Mouse (Mus musculus): Measurements from ENCODE around the gene Otop2. TPM values are rescaled to one million over a fixed set of nuclear protein-coding genes. Genes with fewer than 3 reads are reported as not detected.

Otop2 gene
- polyA plus RNA-seq, 1 experiment from 2014 or later: not detected

DNA sequence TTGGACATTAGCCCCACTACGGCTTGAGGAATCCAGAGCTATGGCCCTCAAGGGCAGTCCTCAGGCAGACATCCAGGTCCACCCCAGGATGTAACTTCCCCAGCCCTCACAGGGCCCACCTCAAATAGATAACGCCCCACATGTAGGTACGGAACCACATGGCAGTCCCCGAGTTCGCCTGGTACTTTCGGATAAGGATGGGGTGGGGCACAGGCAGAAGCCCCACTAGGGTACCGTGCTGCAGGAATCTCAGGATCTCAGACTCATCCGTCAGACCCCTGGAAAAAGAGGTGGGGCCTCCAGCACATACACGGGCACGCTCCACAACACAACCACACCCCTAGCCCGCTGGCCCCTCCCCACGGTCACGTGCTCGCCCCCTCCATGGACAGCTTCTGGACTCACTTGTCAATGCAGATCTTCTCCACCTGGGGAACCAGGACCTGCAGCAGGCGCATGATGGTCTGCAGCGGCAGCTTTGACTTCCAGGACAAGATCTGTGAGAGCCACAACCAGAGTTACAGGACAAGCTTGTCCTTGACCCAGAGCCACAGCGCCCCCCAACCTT lies 41.8 kb downstream of the Otop2 start:
- Histone ChIP-seq H3K4me2 (ENCODE audit: low read length) (no peak overlapping the region), H3K27ac (replicated peaks in 1 of 2; ENCODE audit: control insufficient read depth in 1 of 2, insufficient read depth in 1 of 2, low read depth in 2 of 2, low read length in 2 of 2) (no peak overlapping the region), H3K27me3 (ENCODE audit: control insufficient read depth, insufficient read depth, low read length) (peaks cover 40% of the 10 kb centered on the region), H3K9ac (ENCODE audit: low read length) (no peak overlapping the region), H3K9me3 (ENCODE audit: control insufficient read depth, low read length) (no peaks in the 10 kb centered on the region), H3K4me1 (ENCODE audit: control insufficient read depth in 2 of 2, insufficient read depth in 2 of 2, low read length in 2 of 2) (no peaks in the 10 kb centered on the region; a peak in 1 of 4 replicates), H3K4me3 (ENCODE audit: control insufficient read depth in 1 of 2, insufficient read depth in 1 of 2, low read depth in 1 of 2, low read length in 2 of 2) (no peak overlapping the region), H3K36me3 (ENCODE audit: control insufficient read depth, insufficient read depth, low read length) (no peaks in the 10 kb centered on the region)
- no peak for ATAC-seq (ENCODE audit: insufficient number of reproducible peaks, insufficient read depth, low FRiP score, low read depth)
- 44% methylated on average over 17 of the region's 17 CpGs for WGBS

- WGBS: 37% methylated on average over 4 of the region's 4 CpGs
- ATAC-seq (ENCODE audit: insufficient number of reproducible peaks, insufficient read depth, low FRiP score, low read depth): no peak
- no peak overlapping the region for H3K27ac ChIP-seq (replicated peaks in 1 of 2; ENCODE audit: control insufficient read depth in 1 of 2, insufficient read depth in 1 of 2, low read depth in 2 of 2, low read length in 2 of 2)
- H3K9ac ChIP-seq (ENCODE audit: low read length): no peak overlapping the region
- H3K36me3 ChIP-seq (ENCODE audit: control insufficient read depth, insufficient read depth, low read length): no peaks in the 10 kb centered on the region
- H3K27me3 ChIP-seq (ENCODE audit: control insufficient read depth, insufficient read depth, low read length): peaks cover 30% of the 10 kb centered on the region
- no peak overlapping the region for H3K4me2 ChIP-seq (ENCODE audit: low read length)
- no peaks in the 10 kb centered on the region; a peak in 1 of 4 replicates for H3K4me1 ChIP-seq (ENCODE audit: control insufficient read depth in 2 of 2, insufficient read depth in 2 of 2, low read length in 2 of 2)
- no peaks in the 10 kb centered on the region for H3K9me3 ChIP-seq (ENCODE audit: control insufficient read depth, low read length)
- no peak overlapping the region for H3K4me3 ChIP-seq (ENCODE audit: control insufficient read depth in 1 of 2, insufficient read depth in 1 of 2, low read depth in 1 of 2, low read length in 2 of 2)
Observed at GRCm38 (mm10) chr11:115349976-115350375, 43.0 kb downstream of the Otop2 start.

- H3K4me3 ChIP-seq (ENCODE audit: control insufficient read depth in 1 of 2, insufficient read depth in 1 of 2, low read depth in 1 of 2, low read length in 2 of 2): no peak overlapping the region
- H3K4me1 ChIP-seq (ENCODE audit: control insufficient read depth in 2 of 2, insufficient read depth in 2 of 2, low read length in 2 of 2): no peaks in the 10 kb centered on the region
- H3K27me3 ChIP-seq (ENCODE audit: control insufficient read depth, insufficient read depth, low read length): peaks cover 32% of the 10 kb centered on the region
- H3K9me3 ChIP-seq (ENCODE audit: control insufficient read depth, low read length): no peaks in the 10 kb centered on the region
- H3K9ac ChIP-seq (ENCODE audit: low read length): no peak overlapping the region
- no peaks in the 10 kb centered on the region for H3K36me3 ChIP-seq (ENCODE audit: control insufficient read depth, insufficient read depth, low read length)
- ATAC-seq (ENCODE audit: insufficient number of reproducible peaks, insufficient read depth, low FRiP score, low read depth): no peak
- H3K4me2 ChIP-seq (ENCODE audit: low read length): no peak overlapping the region
- WGBS: 84% methylated on average over 5 of the region's 5 CpGs
- H3K27ac ChIP-seq (replicated peaks in 1 of 2; ENCODE audit: control insufficient read depth in 1 of 2, insufficient read depth in 1 of 2, low read depth in 2 of 2, low read length in 2 of 2): no peak overlapping the region
Observed at GRCm38 (mm10) chr11:115353375-115353774, 46.4 kb downstream of the Otop2 start.

GRCm38 (mm10) chr11:115354183-115354582 lies 47.2 kb downstream of the Otop2 start:
- ATAC-seq (ENCODE audit: insufficient number of reproducible peaks, insufficient read depth, low FRiP score, low read depth): no peak

GRCm38 (mm10) chr11:115358468-115358867 lies 51.5 kb downstream of the Otop2 start:
- Histone ChIP-seq H3K4me3 (ENCODE audit: control insufficient read depth in 1 of 2, insufficient read depth in 1 of 2, low read depth in 1 of 2, low read length in 2 of 2) (no peak overlapping the region), H3K4me1 (ENCODE audit: control insufficient read depth in 2 of 2, insufficient read depth in 2 of 2, low read length in 2 of 2) (peaks cover 5 to 7% of the 10 kb centered on the region in 2 experiments; a peak in 3 of 4 replicates), H3K27ac (replicated peaks in 1 of 2; ENCODE audit: control insufficient read depth in 1 of 2, insufficient read depth in 1 of 2, low read depth in 2 of 2, low read length in 2 of 2) (no peak overlapping the region), H3K36me3 (ENCODE audit: control insufficient read depth, insufficient read depth, low read length) (no peaks in the 10 kb centered on the region), H3K9me3 (ENCODE audit: control insufficient read depth, low read length) (no peaks in the 10 kb centered on the region), H3K9ac (ENCODE audit: low read length) (no peak overlapping the region), H3K27me3 (ENCODE audit: control insufficient read depth, insufficient read depth, low read length) (peaks cover 16% of the 10 kb centered on the region), H3K4me2 (ENCODE audit: low read length) (no peak overlapping the region)
- ATAC-seq (ENCODE audit: insufficient number of reproducible peaks, insufficient read depth, low FRiP score, low read depth): no peak
- 23% methylated on average over 5 of the region's 5 CpGs for WGBS

More at GRCm38 (mm10) chr11:115354183-115354582, 47.2 kb downstream of the Otop2 start:
- Histone ChIP-seq H3K9ac (ENCODE audit: low read length) (no peak overlapping the region), H3K36me3 (ENCODE audit: control insufficient read depth, insufficient read depth, low read length) (no peaks in the 10 kb centered on the region), H3K27ac (replicated peaks in 1 of 2; ENCODE audit: control insufficient read depth in 1 of 2, insufficient read depth in 1 of 2, low read depth in 2 of 2, low read length in 2 of 2) (no peak overlapping the region), H3K4me3 (ENCODE audit: control insufficient read depth in 1 of 2, insufficient read depth in 1 of 2, low read depth in 1 of 2, low read length in 2 of 2) (no peak overlapping the region), H3K27me3 (ENCODE audit: control insufficient read depth, insufficient read depth, low read length) (peaks cover 29% of the 10 kb centered on the region), H3K4me1 (ENCODE audit: control insufficient read depth in 2 of 2, insufficient read depth in 2 of 2, low read length in 2 of 2) (peaks cover 1 to 5% of the 10 kb centered on the region in 2 experiments; a peak in 3 of 4 replicates), H3K4me2 (ENCODE audit: low read length) (no peak overlapping the region), H3K9me3 (ENCODE audit: control insufficient read depth, low read length) (no peaks in the 10 kb centered on the region)
- WGBS: 8% methylated on average over 8 of the region's 8 CpGs

DNA sequence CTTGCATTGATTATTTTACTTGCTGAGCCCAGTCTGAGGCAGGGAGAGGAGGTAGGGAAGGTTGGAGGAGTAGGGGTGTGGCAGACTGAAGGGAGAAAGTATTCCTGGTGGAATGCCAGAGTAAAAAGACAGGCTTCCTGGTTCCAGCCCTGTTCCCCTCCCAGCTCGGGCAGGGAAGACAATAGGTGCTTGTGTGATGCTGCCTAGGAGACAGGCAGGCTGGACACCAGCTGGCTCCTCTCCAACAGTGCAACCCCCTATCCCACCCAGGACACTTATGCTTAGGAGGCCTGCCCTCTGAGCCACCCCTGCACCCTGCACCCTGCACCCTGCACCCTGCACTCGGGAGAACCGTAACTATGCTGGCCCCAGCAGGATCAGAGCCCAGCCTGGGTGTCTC lies 52.3 kb downstream of the Otop2 start:
- 40% methylated on average over 3 of the region's 3 CpGs for WGBS
- Histone ChIP-seq H3K4me2 (ENCODE audit: low read length) (no peak overlapping the region), H3K4me1 (ENCODE audit: control insufficient read depth in 2 of 2, insufficient read depth in 2 of 2, low read length in 2 of 2) (peaks cover 5 to 7% of the 10 kb centered on the region in 2 experiments; a peak in 3 of 4 replicates), H3K4me3 (ENCODE audit: control insufficient read depth in 1 of 2, insufficient read depth in 1 of 2, low read depth in 1 of 2, low read length in 2 of 2) (no peak overlapping the region), H3K27ac (replicated peaks in 1 of 2; ENCODE audit: control insufficient read depth in 1 of 2, insufficient read depth in 1 of 2, low read depth in 2 of 2, low read length in 2 of 2) (peak overlapping the region in 1 of 2 experiments; percentile 57; a peak in 1 of 4 replicates), H3K27me3 (ENCODE audit: control insufficient read depth, insufficient read depth, low read length) (peaks cover 20% of the 10 kb centered on the region), H3K36me3 (ENCODE audit: control insufficient read depth, insufficient read depth, low read length) (no peaks in the 10 kb centered on the region), H3K9me3 (ENCODE audit: control insufficient read depth, low read length) (no peaks in the 10 kb centered on the region), H3K9ac (ENCODE audit: low read length) (no peak overlapping the region)
- no peak for ATAC-seq (ENCODE audit: insufficient number of reproducible peaks, insufficient read depth, low FRiP score, low read depth)

- Histone ChIP-seq H3K9ac (ENCODE audit: low read length) (no peak overlapping the region), H3K27ac (replicated peaks in 1 of 2; ENCODE audit: control insufficient read depth in 1 of 2, insufficient read depth in 1 of 2, low read depth in 2 of 2, low read length in 2 of 2) (peak overlapping the region in 1 of 2 experiments; percentile 57; a peak in 1 of 4 replicates), H3K36me3 (ENCODE audit: control insufficient read depth, insufficient read depth, low read length) (no peaks in the 10 kb centered on the region), H3K9me3 (ENCODE audit: control insufficient read depth, low read length) (no peaks in the 10 kb centered on the region), H3K4me1 (ENCODE audit: control insufficient read depth in 2 of 2, insufficient read depth in 2 of 2, low read length in 2 of 2) (peaks cover 5 to 7% of the 10 kb centered on the region in 2 experiments; a peak in 3 of 4 replicates), H3K27me3 (ENCODE audit: control insufficient read depth, insufficient read depth, low read length) (peaks cover 21% of the 10 kb centered on the region), H3K4me3 (ENCODE audit: control insufficient read depth in 1 of 2, insufficient read depth in 1 of 2, low read depth in 1 of 2, low read length in 2 of 2) (no peak overlapping the region), H3K4me2 (ENCODE audit: low read length) (no peak overlapping the region)
- WGBS: 50% methylated on average over 6 of the region's 6 CpGs
- ATAC-seq (ENCODE audit: insufficient number of reproducible peaks, insufficient read depth, low FRiP score, low read depth): no peak
Observed at GRCm38 (mm10) chr11:115359726-115360125, 52.8 kb downstream of the Otop2 start.

DNA sequence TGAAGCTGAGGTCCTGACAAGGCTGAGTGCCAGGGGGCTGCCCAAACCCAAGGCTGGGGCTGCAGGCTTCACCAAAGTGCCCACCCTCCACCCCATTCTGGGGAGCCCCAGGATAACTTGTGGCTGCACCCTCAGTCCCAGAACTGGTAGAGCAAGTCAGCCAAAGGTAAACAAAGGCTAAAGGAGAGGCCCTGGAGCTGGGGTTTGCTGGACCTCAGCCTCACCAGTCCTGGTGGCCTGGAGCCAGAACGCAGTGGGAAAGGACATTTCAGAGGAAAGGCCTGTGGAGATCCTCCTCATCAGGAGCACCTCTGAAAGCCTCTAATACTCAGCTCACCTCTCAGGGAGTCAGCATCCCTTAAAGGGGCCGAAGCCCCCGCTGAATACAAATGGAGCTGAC lies 57.2 kb downstream of the Otop2 start:
- peaks cover 9 to 27% of the 10 kb centered on the region in 2 experiments for H3K4me1 ChIP-seq (ENCODE audit: control insufficient read depth in 2 of 2, insufficient read depth in 2 of 2, low read length in 2 of 2)
- no peak overlapping the region for H3K4me2 ChIP-seq (ENCODE audit: low read length)
- ATAC-seq (ENCODE audit: insufficient number of reproducible peaks, insufficient read depth, low FRiP score, low read depth): no peak
- WGBS: 76% methylated on average over 3 of the region's 3 CpGs
- H3K9me3 ChIP-seq (ENCODE audit: control insufficient read depth, low read length): no peaks in the 10 kb centered on the region
- no peak overlapping the region for H3K9ac ChIP-seq (ENCODE audit: low read length)
- H3K27ac ChIP-seq (replicated peaks in 1 of 2; ENCODE audit: control insufficient read depth in 1 of 2, insufficient read depth in 1 of 2, low read depth in 2 of 2, low read length in 2 of 2): no peak overlapping the region
- no peak overlapping the region for H3K4me3 ChIP-seq (ENCODE audit: control insufficient read depth in 1 of 2, insufficient read depth in 1 of 2, low read depth in 1 of 2, low read length in 2 of 2)
- H3K36me3 ChIP-seq (ENCODE audit: control insufficient read depth, insufficient read depth, low read length): no peaks in the 10 kb centered on the region
- peaks cover 29% of the 10 kb centered on the region for H3K27me3 ChIP-seq (ENCODE audit: control insufficient read depth, insufficient read depth, low read length)
